Mouse (Mus musculus) liver, embryonic 14.5 days (tissue): ENCODE measurements around the gene Pax5. TPM values are rescaled to one million over a fixed set of nuclear protein-coding genes. Genes with fewer than 3 reads are reported as not detected.

Source experiments
- ATAC-seq: fragments of 200-750 bp; cut with Nextera tagmentation; 2 replicates; pipeline ENCODE4 v1.8.0; 2017; ENCODE audit warnings: moderate number of reproducible peaks, mild to moderate bottlenecking, moderate library complexity; ENCODE audit not compliant: insufficient read depth
- DNase-seq, 3 experiments: peaks; one replicate each; pipeline ENCODE4 v3.0.0-alpha.2; 2012 to 2013; ENCODE audit warnings: low read depth in 3 of 3, low spot score in 3 of 3
- H3K27ac ChIP-seq: fragments of 300-500 bp; sonication (generic); 2 replicates; pipeline ENCODE4 v1.5.1; 2014; ENCODE audit warnings: moderate library complexity, mild to moderate bottlenecking, control low read depth, inconsistent platforms
- H3K27me3 ChIP-seq: fragments of 300-500 bp; sonication (generic); 2 replicates; pipeline ENCODE4 v1.6.1; 2014; ENCODE audit warnings: mild to moderate bottlenecking, low read length, moderate library complexity; ENCODE audit not compliant: control insufficient read depth, insufficient read depth
- H3K36me3 ChIP-seq: fragments of 300-500 bp; sonication (generic); replicated peaks from 2 replicates; pipeline ENCODE4 v1.6.1; 2014; ENCODE audit warnings: low read depth; ENCODE audit not compliant: control insufficient read depth, insufficient read depth
- H3K4me1 ChIP-seq, 2 experiments: fragments of 200-500 bp in 1 of 2; fragments of 300-500 bp in 1 of 2; sonication (generic) in 1 of 2; replicated peaks; 2 replicates each; pipeline ENCODE4 v1.6.1; 2012 to 2014; ENCODE audit warnings: antibody characterized with exemption in 1 of 2, inconsistent platforms in 1 of 2, low read length in 1 of 2; ENCODE audit not compliant: control insufficient read depth in 2 of 2, insufficient read depth in 2 of 2
- H3K4me2 ChIP-seq: fragments of 300-500 bp; sonication (generic); 2 replicates; pipeline ENCODE4 v1.6.1; 2014; ENCODE audit warnings: low read depth, mild to moderate bottlenecking, control low read depth, moderate library complexity
- H3K4me3 ChIP-seq, 2 experiments: fragments of 200-500 bp in 1 of 2; fragments of 300-500 bp in 1 of 2; sonication (generic) in 1 of 2; 2 replicates each; pipeline ENCODE4 v1.5.1; 2012 to 2014; ENCODE audit warnings: low read depth in 2 of 2, low read length in 2 of 2, mild to moderate bottlenecking in 2 of 2, control low read depth in 1 of 2, inconsistent platforms in 1 of 2, moderate library complexity in 1 of 2; ENCODE audit not compliant: insufficient read depth in 1 of 2
- H3K9ac ChIP-seq: fragments of 300-500 bp; sonication (generic); replicated peaks from 2 replicates; pipeline ENCODE4 v1.6.1; 2014; ENCODE audit warnings: mild to moderate bottlenecking, control low read depth, moderate library complexity
- H3K9me3 ChIP-seq: fragments of 300-500 bp; sonication (generic); 2 replicates; pipeline ENCODE4 v1.6.1; 2016; ENCODE audit warnings: low read length, mixed read lengths; ENCODE audit not compliant: control insufficient read depth
- CTCF ChIP-seq: IDR thresholded peaks from 2 replicates; pipeline ENCODE4 v1.5.1; 2016; ENCODE audit warnings: antibody characterized with exemption, low read depth, control low read depth
- EP300 ChIP-seq: IDR thresholded peaks from 2 replicates; pipeline ENCODE4 v1.6.1; 2016; ENCODE audit warnings: antibody characterized with exemption, low read depth
- WGBS: fragments of 180-500 bp; shearing (Covaris S2); extraction: QIAGEN DNeasy Blood & Tissue Kit; methylation state at CpG from one replicate; pipeline ENCODE4 v1.1.7; 2014; ENCODE audit not compliant: insufficient replicate concordance; 5-methylcytosine and 5-hydroxymethylcytosine counted together
- polyA plus RNA-seq, 2 experiments: library from polyadenylated mRNA; depleted of rRNA in 1 of 2; stranded (reverse) in 1 of 2; unstranded in 1 of 2; fragments of >200 nt; fragmentation: Nextera tagmentation in 1 of 2; extraction: Ambion mirVana in 1 of 2; gene quantifications; 2 replicates each; pipeline versions ENCODE4 v1.2.1 to v1.2.3; 2012 to 2014

Gene Pax5
- polyA plus RNA-seq, 2 experiments, result 0.05 to 0.12 TPM

DNA sequence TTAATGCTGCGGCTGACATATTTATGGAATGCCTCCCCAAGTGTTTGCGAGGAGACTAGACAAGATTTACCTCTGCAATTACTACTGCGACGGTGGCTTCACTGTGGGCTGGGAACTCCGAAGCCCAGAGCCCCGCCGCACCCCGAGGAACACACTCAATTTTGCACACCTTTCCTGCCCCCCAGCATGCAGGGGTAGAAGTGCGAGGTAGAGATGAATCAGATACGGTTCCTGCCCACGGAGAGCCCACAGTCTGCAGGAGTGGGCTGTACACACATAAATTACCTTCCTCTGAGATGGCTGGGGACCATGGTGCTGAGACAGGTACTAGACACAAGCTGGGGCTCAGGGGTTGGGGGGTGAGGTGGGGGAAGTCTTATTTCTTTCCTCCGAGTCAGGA is 158.8 kb downstream of the Pax5 start:
- Histone ChIP-seq H3K4me2 (no peak overlapping the region), H3K4me3 (no peak overlapping the region), H3K27me3 (no peaks in the 10 kb centered on the region), H3K9me3 (no peaks in the 10 kb centered on the region), H3K4me1 (no peaks in the 10 kb centered on the region), H3K9ac (no peak overlapping the region), H3K36me3 (no peaks in the 10 kb centered on the region), H3K27ac (no peak overlapping the region)
- TF ChIP-seq EP300, result no peak
- no peak for TF ChIP-seq CTCF
- WGBS, result 71% methylated on average over 12 of the region's 12 CpGs
- ATAC-seq (no peak), DNase-seq (no peak)

- TF ChIP-seq EP300 (no peak), CTCF (no peak)
- H3K4me3 ChIP-seq, result no peak overlapping the region
- 51% methylated on average over 7 of the region's 7 CpGs for WGBS
Observed at GRCm38 (mm10) chr4:44549029-44549428, 161.3 kb downstream of the Pax5 start.

GRCm38 (mm10) chr4:44545669-44546068 is 164.6 kb downstream of the Pax5 start:
- Histone ChIP-seq H3K9ac (no peak overlapping the region), H3K36me3 (no peaks in the 10 kb centered on the region), H3K9me3 (no peaks in the 10 kb centered on the region), H3K27me3 (no peaks in the 10 kb centered on the region), H3K4me2 (no peak overlapping the region), H3K4me3 (no peak overlapping the region), H3K27ac (no peak overlapping the region), H3K4me1 (peaks cover 0 to 15% of the 10 kb centered on the region in 2 experiments; a peak in 2 of 4 replicates)
- DNase-seq, result no peak
- 11% methylated on average over 8 of the region's 8 CpGs for WGBS
- no peak for ATAC-seq
- TF ChIP-seq CTCF (no peak), EP300 (no peak)

More at GRCm38 (mm10) chr4:44549029-44549428, 161.3 kb downstream of the Pax5 start:
- Histone ChIP-seq H3K9me3 (no peaks in the 10 kb centered on the region), H3K4me2 (no peak overlapping the region), H3K4me1 (peaks cover 0 to 4% of the 10 kb centered on the region in 2 experiments; a peak in 2 of 4 replicates), H3K36me3 (no peaks in the 10 kb centered on the region), H3K27ac (no peak overlapping the region), H3K27me3 (no peaks in the 10 kb centered on the region), H3K9ac (no peak overlapping the region)
- ATAC-seq, result no peak
- DNase-seq, result no peak

GRCm38 (mm10) chr4:44544495-44544894 is 165.8 kb downstream of the Pax5 start:
- H3K27me3 ChIP-seq, result no peaks in the 10 kb centered on the region
- no peak overlapping the region for H3K27ac ChIP-seq
- no peak overlapping the region for H3K4me2 ChIP-seq
- peaks cover 0 to 15% of the 10 kb centered on the region in 2 experiments; a peak in 2 of 4 replicates for H3K4me1 ChIP-seq
- no peak for TF ChIP-seq EP300
- no peak for TF ChIP-seq CTCF
- H3K36me3 ChIP-seq, result no peaks in the 10 kb centered on the region
- DNase-seq (peak in 1 of 3 experiments; percentile 18), ATAC-seq (peak; percentile 79; the same call in 1 of the 2 replicates)
- H3K9ac ChIP-seq, result no peak overlapping the region
- 27% methylated on average over 1 of the region's 1 CpGs for WGBS
- no peak overlapping the region for H3K4me3 ChIP-seq
- H3K9me3 ChIP-seq, result no peaks in the 10 kb centered on the region

DNA sequence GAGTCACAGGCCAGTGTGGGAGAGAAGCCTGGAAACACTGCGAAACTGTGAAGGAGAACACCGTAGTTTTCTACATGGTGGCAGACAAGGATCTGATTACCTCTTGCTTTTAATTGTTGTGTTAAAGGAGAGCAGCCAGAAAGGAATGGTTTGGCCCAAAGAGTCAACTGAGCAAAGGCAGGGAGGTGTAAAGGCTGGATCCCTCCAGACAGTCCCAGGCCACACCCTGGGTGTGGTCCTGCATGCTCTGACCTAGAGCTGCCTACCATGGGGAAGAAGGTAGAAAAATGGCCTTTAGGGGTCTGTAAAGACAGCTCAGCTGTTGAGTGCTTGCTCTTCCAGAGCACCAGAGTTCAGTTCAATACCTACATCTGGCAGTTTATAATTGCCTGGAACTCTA is 166.4 kb downstream of the Pax5 start:
- H3K4me3 ChIP-seq, result no peak overlapping the region
- no peak overlapping the region for H3K27ac ChIP-seq
- TF ChIP-seq CTCF (no peak), EP300 (no peak)
- WGBS, result 76% methylated on average over 2 of the region's 2 CpGs
- peak overlapping the region; percentile 26; the same call in 1 of the 2 replicates for H3K4me2 ChIP-seq
- H3K36me3 ChIP-seq, result no peaks in the 10 kb centered on the region
- no peak for DNase-seq
- peaks cover 0 to 15% of the 10 kb centered on the region in 2 experiments; a peak in 2 of 4 replicates for H3K4me1 ChIP-seq
- H3K9ac ChIP-seq, result no peak overlapping the region
- H3K9me3 ChIP-seq, result no peaks in the 10 kb centered on the region
- peak; percentile 62; the same call in 1 of the 2 replicates for ATAC-seq
- no peaks in the 10 kb centered on the region for H3K27me3 ChIP-seq
